Mouse (Mus musculus) frontal cortex, adult 2 months (tissue): ENCODE measurements at regions not wholly inside any gene's neighbourhood (a gene's known extent, or its start where the extent isn't known, plus 50 kb on each side); places are given as distances from the start of the nearest gene placed in this dataset.

ENCODE experiments used
- DNase-seq, 2 experiments: peaks; one replicate each; pipeline ENCODE4 v3.0.0; 2022; ENCODE audit warnings: low spot score in 1 of 2; ENCODE audit errors: extremely low spot score in 1 of 2

GRCm38 (mm10) chr8:90512594-90512993 lies 164.5 kb upstream of the Tox3 start:
- no peak for DNase-seq

GRCm38 (mm10) chr8:90504521-90504920 lies 156.4 kb upstream of the Tox3 start:
- peak in 1 of 2 experiments; percentile 63 for DNase-seq

- peak; percentile 60 to 73 for DNase-seq
Measured at GRCm38 (mm10) chr8:90503306-90503705, 155.2 kb upstream of the Tox3 start.

GRCm38 (mm10) chr8:90502879-90503278 lies 154.7 kb upstream of the Tox3 start:
- peak in 1 of 2 experiments; percentile 45 for DNase-seq

GRCm38 (mm10) chr8:90499315-90499714 lies 151.2 kb upstream of the Tox3 start:
- DNase-seq: no peak

GRCm38 (mm10) chr8:90496658-90497163 lies 148.6 kb upstream of the Tox3 start:
- DNase-seq: peak in 1 of 2 experiments; percentile 58

- DNase-seq: no peak
Measured at GRCm38 (mm10) chr8:90495943-90496371, 147.8 kb upstream of the Tox3 start.

- DNase-seq: no peak
Measured at GRCm38 (mm10) chr8:90492521-90493225, 144.5 kb upstream of the Tox3 start.

GRCm38 (mm10) chr8:90491691-90492090 lies 143.5 kb upstream of the Tox3 start:
- no peak for DNase-seq

GRCm38 (mm10) chr8:90490734-90491441 lies 142.7 kb upstream of the Tox3 start:
- DNase-seq: peak in 1 of 2 experiments; percentile 38

GRCm38 (mm10) chr8:90486556-90486955 lies 138.4 kb upstream of the Tox3 start:
- no peak for DNase-seq

- DNase-seq: no peak
Measured at GRCm38 (mm10) chr8:90478149-90478548, 130.0 kb upstream of the Tox3 start.

- DNase-seq: no peak
Measured at GRCm38 (mm10) chr8:90474066-90474465, 125.9 kb upstream of the Tox3 start.

- peak in 1 of 2 experiments; percentile 47 for DNase-seq
Measured at GRCm38 (mm10) chr8:90470826-90471225, 122.7 kb upstream of the Tox3 start.

GRCm38 (mm10) chr8:90463708-90464107 lies 115.6 kb upstream of the Tox3 start:
- peak in 1 of 2 experiments; percentile 12 for DNase-seq

GRCm38 (mm10) chr8:90455321-90455720 lies 107.2 kb upstream of the Tox3 start:
- no peak for DNase-seq

GRCm38 (mm10) chr8:90454130-90454529 lies 106.0 kb upstream of the Tox3 start:
- peak; percentile 4 to 59 for DNase-seq

GRCm38 (mm10) chr8:90441058-90441851 lies 93.1 kb upstream of the Tox3 start:
- no peak for DNase-seq

GRCm38 (mm10) chr8:90414021-90414420 lies 65.9 kb upstream of the Tox3 start:
- no peak for DNase-seq
